Mouse (Mus musculus): ENCODE measurements around the gene Epb41l5.

Gene Epb41l5

DNA sequence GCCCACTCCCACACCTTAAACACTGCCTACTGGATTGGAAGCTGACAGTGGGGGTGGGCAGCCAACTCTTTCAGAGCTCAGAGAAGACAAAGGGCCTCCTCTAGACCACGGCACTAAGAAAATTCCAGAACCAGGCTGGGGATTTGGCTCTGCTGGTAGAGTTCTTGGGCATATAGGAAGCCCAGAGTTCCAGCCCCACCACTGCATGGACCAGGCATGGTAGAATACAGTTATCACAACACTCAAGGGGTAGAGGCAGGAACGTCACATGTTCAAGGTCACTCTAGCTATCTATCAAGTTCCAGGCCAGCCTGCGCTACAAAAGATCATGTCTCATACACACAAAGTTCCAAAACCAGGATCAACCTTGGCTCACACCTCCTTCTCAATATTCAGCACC, 145.6 kb downstream of the Epb41l5 start:
- no peak for DNase-seq (ENCODE audit: extremely low read depth, insufficient read length, low spot score)

GRCm38 (mm10) chr1:119502729-119503128, 146.1 kb downstream of the Epb41l5 start:
- DNase-seq (ENCODE audit: extremely low read depth, insufficient read length, low spot score) = no peak

DNA sequence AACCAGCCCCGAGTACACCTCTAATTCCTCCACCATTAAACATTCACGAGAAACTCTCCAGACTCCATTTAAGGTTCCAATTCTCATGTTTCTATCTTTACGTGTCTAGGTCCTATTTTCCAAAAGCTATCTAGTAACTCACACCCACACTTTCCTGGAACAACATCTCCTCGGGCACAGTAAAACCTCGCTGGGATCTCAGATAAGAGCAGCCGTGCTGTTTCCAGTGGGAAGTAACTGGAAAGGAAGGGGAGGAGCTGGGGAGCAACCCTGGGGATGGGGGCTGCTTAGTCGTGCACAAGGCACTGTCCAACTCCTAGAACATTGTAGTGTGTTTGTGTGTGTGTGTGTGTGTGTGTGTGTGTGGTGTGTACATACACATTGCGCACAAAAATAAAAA, 146.9 kb downstream of the Epb41l5 start:
- no peak for DNase-seq (ENCODE audit: extremely low read depth, insufficient read length, low spot score)

GRCm38 (mm10) chr1:119499456-119499855, 149.3 kb downstream of the Epb41l5 start:
- DNase-seq (ENCODE audit: extremely low read depth, insufficient read length, low spot score) = no peak

DNA sequence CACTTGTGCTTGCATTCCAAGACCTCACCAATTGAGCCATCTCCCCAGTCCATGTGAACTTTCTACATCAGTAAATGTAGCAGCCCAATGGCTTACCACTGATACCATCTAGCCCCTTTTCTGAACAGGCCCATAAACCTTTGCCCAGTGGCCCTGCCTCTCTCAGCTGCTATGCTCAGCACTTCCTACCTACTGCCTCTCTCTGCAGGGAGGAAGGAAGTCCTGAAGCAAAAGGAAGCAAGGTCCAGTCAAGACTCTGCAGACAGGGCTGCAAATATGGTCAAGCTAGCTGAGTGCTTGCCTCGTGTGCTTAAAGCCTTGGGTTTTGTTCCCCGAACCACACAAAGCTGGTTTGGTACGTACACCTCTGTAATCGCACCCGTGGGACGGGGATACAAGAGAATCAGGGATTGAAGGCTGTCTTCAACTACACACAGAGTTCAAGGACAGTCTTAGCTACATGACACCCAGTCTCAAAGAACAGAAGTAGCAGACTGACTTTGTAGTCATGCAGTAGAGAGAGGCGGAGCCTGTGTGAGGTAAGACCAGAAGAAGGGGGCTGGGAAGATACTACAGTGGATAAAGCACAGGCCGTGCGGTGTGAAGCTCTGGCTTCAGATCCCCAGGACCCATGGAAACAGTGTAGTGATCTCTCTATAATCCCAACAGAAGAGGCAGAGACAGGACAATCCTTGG, 150.1 kb downstream of the Epb41l5 start:
- no peak for DNase-seq (ENCODE audit: extremely low read depth, insufficient read length, low spot score)

DNA sequence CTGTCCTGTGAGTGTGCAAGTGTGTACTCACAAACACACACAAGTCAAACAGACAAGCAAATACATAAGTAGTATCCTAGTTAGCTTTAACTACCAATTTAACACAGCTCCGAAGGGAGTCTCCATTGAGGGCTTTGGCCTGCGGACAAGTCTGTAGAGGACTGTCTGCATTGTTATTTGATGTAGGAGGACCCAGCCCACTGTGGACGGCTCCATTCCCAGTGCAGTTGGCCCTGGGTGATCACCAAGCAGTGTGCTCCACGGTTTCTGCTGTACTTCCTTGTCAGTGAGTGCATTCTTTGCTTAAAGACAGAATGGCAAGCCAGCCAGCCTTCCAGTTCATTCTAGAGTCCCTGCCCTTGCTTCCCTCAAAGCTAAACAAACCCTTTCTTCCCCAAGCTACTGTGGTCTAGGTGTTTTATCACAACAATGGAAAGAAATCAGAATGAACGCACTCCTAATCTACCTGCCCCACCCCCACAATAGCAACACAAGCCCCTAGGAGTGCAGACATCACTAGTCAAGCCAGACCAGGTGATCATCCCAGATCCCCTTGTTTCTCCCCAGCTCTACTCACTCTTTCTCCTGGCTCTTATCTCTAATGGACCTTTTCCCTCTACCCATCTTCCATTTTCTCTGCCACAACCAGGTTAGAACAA, 151.3 kb downstream of the Epb41l5 start:
- no peak for DNase-seq (ENCODE audit: extremely low read depth, insufficient read length, low spot score)

DNA sequence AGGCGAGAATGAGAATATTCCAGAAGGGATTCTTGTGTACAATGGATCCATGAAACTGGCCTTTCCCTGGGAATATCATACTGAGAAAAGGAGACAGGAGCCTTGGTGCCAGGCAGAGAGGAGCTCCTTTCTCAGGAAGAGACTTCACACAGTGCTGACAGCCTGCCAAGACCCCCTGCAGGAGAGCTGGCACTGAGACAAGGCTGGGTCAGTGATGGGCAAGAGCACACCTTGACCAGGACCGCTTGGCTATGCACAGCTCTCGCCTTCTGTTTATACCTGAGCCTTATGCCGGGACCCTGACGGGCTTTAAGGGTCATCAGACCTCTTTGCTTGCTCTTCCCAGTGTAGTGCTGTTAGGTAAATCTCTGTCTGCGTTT, 153.4 kb downstream of the Epb41l5 start:
- no peak for DNase-seq (ENCODE audit: extremely low read depth, insufficient read length, low spot score)

All from 3134 (cell line).